Mouse (Mus musculus) thymus, postnatal 14 days (tissue): ENCODE data around the gene Cideb.
A peak's percentile ranks its signal among the peaks of the same experiment; 100 is the strongest.

Source experiments
- DNase-seq: peaks from one replicate; pipeline ENCODE4 v3.0.0; 2021

The Cideb gene

DNA sequence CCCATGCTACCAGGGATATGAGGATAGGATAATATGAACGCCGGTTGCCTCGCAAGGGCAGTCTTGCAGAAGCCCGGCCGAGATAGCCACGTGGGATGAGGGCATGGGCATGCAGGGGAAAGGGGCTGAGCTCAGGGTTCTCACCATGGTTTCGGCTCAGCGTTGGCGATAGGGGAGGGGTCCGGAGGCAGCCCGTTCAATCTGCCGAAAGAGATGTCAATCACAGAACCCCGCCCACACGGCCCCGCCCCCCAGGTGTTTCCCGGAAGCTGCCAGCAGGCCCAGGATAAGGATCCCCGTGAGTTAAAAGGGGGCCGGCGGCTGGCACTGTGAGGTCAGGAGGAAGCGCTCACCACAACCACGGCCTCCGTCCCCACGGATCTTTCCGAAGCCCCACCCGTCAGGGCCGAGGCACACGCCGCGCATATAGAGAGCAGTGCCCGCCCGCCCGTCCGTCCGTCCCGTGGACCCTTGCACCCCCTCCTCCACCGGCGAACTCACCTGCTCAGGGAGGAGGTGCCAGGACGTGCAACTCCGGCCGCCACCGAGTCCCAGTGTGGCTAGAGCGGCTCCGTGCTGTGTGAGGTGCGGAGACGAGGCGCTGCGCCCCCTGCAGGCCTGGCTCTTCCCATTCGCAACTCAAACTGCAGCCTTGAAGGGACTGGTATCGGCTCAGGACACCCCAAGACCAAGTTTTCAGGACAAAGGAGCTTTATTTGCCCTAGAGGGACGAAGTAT lies 36.4 kb downstream of the Cideb start, which contains the start of gene Rabggta:
Rabggta (minus strand) TSS at position 564 of the 738 bp plus-strand sequence.
- peak; percentile 99 for DNase-seq

DNA sequence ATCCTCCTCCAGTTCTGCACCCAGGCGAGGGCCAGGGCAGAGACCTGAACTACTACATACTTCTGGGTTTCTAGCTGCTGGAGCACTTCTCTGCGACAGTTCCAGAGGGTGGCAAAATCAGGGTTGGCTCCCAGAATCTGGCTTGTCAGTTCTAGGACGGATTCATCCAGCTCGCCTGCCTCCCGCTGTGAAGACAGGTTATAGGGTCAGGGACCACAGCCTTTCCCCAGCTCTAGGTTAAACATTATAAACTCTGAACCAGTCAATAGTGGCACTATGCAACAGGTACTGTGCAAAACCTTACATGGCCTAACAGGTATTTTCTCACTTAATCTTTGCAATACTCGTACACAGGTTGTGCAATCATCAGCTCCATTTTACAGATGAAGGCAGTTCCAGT lies 37.2 kb downstream of the Cideb start:
- no peak for DNase-seq

DNA sequence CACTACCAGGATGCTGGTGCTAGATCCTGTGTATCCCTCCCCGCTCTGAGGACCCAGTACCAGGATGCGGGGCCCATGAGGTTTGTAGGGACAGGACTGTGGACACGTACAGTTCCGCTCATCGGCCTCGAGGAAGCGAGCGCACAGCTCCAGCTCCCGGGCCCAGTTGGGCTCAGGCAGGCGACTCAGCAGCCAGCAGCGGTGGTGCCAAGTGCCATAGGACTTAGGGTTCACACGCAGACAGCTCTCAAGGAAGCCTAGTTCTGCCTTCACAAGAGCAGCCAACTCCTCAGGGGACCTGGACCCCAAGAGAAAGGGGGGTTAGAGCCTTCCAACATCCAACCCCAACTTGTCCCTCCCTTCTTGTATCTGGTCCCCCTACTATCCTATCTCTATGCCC lies 37.6 kb downstream of the Cideb start:
- DNase-seq, result no peak

DNA sequence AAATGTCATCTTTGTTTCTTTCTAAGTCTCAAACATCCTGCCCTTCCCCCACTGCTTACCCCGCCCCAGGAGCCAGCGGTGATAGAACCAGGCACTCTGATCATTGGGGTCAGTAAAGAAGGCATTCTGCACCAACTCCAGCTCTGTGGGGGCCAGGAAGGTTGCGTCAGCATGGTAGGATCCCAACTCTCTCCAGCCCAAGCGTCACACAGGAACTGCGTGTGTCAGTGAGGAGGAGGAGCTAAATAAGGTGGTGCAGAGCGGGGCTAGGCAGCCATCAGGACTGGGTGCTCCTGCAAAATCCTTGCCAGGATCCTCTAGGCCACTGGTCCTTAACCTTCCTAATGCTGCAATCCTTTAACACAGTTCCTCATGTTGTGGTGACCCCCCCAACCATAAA lies 38.5 kb downstream of the Cideb start:
- no peak for DNase-seq

GRCm38 (mm10) chr14:55716884-55717283 lies 41.4 kb downstream of the Cideb start:
- DNase-seq, result no peak

GRCm38 (mm10) chr14:55716271-55716670 lies 42.0 kb downstream of the Cideb start:
- no peak for DNase-seq

DNA sequence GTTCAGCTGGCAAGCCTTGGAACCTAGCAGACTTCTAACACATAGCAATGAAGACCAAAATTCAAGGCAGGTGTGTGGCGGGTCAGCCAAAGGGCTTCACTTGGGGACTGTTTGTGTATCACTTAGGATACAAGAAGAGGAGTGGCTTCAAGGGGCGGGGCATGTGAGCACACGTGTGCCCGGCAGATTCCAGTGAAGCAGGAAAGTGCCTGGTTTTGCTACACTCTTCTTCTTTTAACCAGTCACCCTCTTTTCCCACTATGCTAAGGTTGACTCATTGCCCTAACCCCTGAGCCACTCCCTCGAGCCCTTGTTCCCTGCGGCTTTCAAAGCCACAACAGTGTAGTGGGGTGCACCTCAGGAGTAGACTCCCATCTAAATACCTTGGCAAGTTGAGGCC lies 43.4 kb downstream of the Cideb start:
- DNase-seq, result no peak

GRCm38 (mm10) chr14:55713729-55714122 lies 44.5 kb downstream of the Cideb start, which contains the start of gene Tgm1:
TSS of gene Tgm1 (minus strand) at chr14:55713926.
- DNase-seq, result no peak

GRCm38 (mm10) chr14:55713007-55713728 lies 45.1 kb downstream of the Cideb start:
- no peak for DNase-seq

GRCm38 (mm10) chr14:55711786-55712185 lies 46.5 kb downstream of the Cideb start:
- no peak for DNase-seq

DNA sequence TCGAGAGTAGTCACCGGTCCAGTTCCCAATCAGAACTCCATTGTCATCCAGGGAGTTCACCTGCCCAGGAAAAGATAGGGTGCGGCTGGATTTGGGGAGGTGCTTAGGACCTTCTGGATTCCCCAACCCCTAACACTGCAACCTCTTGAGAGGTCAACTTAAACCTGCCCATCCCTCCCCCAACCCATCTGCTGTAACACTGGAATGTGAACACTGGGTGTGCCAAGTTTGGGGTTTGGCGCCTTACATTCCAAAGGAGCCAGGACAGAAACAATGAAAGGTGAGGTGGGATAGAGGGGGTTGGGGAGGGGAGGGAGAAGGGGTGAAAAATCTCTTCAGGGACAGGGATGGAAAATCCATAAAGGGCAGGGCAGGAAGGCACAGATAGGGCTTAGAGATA lies 48.7 kb downstream of the Cideb start:
- DNase-seq, result no peak

- DNase-seq, result no peak
Observed at GRCm38 (mm10) chr14:55707397-55707796, 50.9 kb downstream of the Cideb start.

DNA sequence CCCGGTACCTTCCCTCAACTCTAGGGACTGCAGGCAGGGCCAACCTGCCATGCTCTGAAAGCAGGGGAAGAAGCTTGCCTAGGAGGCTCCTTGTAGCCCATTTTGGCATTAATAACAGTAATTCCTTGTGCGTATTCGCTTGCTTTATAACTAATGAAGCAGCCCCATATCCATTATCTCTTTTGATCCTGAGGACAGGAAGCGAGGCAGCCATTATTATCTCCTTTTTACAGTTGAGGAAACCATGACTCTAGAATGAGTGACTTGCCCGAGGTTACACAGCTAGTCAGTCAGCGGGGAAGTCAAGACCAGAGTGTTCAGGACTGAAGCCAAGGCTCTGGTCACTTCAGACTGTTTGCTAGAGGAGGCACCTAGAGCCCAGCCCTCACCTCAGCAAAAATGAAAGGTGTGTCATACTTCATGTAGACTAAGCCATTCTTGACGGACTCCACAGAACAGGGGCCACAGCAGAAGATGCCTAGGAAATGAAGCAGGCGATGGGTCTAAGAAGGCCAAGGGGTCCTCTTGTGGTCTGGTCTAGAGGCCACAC lies 52.1 kb downstream of the Cideb start:
- no peak for DNase-seq
